Mouse (Mus musculus): ENCODE results near the gene Tob1.

Tob1 gene

GRCm38 (mm10) chr11:94231821-94232552 lies 20.7 kb downstream of the Tob1 start:
- peak; percentile 62 for DNase-seq

GRCm38 (mm10) chr11:94233405-94233804 lies 22.2 kb downstream of the Tob1 start:
- DNase-seq: no peak

- no peak for DNase-seq
Observed at GRCm38 (mm10) chr11:94234380-94234779, 23.1 kb downstream of the Tob1 start.

DNA sequence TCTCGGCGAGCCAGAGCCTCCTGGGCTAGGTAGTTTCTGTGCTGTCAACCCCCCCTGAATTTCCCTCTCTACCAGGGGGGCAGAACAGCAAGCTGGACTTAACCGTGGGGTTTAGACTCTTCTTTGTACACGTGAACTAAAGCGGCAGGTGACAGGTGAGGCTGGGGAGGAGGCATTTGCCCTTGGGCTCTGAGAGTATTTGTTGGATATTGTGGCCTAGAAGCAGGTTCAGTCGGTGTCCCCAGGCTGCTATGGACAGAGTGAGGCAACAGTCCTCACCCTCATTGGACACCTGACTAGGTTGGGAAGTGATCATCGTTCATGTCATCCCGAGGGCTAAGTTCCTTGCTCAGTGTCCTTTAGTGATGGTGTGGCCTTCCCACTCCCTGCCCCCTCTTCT lies 23.6 kb downstream of the Tob1 start:
- DNase-seq: no peak

DNA sequence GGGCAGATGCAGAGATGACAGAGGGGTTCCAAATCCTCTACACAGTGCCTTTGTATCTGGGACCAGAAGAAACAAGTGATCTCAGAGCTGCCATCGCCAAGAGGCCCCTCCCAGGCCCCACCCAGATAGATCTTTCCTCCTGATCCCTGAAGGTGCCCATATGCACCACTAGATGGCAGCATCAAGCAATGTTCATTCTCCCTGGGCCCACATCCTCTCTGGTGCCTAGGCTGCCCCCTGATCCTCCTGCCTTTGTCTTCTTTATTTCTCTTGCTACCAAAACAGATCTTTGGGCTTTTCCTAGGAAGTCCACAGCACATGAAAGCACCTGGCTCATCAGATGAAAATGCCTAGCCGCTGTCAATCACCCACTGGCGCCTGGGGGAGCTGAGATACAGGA lies 24.8 kb downstream of the Tob1 start:
- peak; percentile 86 for DNase-seq

- DNase-seq: no peak
Observed at GRCm38 (mm10) chr11:94238786-94239185, 27.5 kb downstream of the Tob1 start.

GRCm38 (mm10) chr11:94239706-94240105 lies 28.5 kb downstream of the Tob1 start:
- no peak for DNase-seq

GRCm38 (mm10) chr11:94242760-94243421 lies 31.6 kb downstream of the Tob1 start:
- no peak for DNase-seq

DNA sequence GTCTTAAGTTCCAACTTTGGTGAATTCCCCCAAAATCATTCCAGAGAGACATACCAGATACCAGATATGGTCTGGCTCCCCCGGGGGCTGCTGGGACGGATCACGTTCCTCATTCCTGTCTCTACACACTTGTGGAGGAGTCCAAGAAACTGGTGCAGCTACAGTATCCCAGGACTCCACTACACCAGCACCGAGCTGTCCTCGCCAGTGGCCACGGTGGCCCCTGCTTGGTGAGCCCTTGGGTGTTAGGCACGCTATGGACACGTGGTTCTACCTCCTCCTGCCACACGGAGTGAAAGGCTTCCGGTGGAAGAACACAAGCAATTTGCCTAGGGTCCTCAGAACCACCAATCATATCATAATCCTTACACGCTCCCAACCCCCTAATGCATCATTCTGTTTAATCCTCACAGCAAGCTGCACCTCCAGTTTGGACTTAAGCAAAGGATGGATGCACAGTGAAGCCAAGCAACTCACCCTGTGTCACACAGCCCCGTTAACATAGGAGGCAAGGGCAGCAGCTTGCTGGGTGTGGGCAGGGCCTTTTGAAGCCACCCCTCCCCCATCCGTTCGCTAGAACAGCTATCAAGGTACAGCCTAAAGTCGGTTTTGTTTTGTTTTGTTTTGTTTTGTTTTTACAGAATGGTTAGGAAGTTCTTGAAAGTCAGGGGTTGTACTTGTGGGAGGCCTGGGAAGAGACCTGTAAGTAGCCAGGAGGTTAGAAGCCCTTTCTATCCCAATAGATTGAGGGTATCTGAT lies 32.3 kb downstream of the Tob1 start:
- DNase-seq: no peak

DNA sequence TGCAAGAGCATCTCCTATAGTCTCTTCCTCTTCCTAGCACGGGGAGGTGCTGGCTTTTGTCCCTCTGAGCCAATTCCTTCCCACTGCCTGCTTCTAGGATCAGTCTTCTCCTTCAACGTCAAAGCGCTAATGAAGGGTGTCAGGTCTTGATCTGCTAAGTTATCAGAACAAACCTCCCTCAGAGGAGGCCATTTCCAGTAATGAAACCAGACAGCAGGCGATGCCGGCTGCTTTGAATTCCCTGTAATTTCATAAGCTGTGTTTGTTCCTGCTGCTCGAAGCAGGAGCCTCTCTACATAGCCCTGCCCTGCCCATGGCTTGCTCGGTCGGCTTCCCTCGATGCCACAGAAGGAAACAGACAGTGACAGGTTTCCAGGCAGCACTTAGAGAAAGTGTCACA lies 33.1 kb downstream of the Tob1 start:
- DNase-seq: no peak

- no peak for DNase-seq
Observed at GRCm38 (mm10) chr11:94245955-94246788, 34.9 kb downstream of the Tob1 start, which contains the start of gene Wfikkn2. Gene Wfikkn2 (minus strand): TSS chr11:94246005.

DNA sequence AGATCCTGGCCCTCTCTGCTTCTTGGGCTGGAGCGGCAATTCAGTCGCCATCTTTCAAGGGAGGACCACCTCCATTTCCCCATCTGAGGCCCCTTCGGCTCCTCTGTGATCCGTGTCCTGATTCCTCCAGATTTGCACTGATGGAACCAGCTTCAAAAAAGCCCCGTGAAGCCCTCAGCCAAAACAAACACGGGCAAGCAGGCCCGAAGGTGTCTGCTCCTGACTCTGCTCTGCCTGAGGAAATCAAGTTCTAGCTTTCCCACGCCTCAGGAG lies 35.5 kb downstream of the Tob1 start:
- DNase-seq: no peak

DNA sequence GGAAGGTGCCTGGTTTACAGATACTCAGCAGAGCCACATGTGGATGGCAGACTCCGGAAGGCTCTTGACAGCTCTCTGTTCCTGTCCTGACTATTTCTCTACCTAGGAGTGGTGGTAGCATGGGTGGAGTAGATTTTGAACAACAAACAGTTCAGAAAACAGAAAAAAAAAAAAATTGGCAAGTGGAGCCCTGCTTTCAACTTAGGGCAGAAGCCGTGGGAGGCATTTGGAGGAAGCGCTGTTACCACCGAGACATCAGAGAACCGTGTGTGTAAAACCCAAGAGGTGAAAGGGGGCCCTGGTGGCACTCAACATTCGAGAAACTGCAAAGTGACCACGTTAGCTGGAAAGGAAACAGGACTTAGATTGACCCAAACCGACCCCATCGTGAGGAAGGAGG lies 41.9 kb downstream of the Tob1 start:
- no peak for DNase-seq

DNA sequence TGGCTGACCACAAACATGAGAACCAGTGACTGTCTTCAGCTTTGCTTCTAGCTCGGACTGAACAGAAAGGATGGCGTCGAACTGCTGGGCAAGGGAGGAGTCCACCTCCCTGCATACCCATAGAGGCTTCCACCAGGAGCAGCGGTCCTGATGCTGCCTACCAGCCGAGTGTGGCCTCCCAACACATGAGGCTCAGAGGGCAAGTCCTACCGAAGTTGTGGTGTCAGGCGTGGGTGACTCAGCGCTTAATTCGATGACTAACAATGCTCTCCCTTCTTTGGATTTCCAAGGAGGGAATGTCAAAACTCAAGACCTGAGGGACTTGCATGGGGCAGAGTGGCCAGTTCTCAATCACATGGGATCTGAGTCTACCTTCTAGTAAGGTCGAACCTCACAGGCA lies 42.4 kb downstream of the Tob1 start:
- DNase-seq: no peak

DNA sequence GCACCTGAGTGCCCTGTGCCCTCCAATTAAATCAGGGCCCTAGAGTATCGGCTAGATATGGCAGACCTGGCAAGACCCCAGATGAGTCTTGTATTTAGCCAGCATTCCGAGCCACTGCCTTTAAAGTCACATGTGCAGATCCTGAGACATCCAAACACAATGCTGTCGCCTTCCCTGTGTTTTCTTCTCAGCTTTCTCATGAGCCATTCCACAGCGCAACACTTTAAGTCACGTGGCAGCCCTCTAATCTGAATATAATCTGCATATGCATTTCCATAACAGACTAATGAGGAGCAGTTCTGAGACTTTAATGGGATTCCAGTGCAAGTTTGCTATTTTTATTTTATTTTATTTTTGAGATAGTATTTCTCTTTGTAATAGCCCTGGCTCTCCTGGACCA lies 44.5 kb downstream of the Tob1 start:
- no peak for DNase-seq

DNA sequence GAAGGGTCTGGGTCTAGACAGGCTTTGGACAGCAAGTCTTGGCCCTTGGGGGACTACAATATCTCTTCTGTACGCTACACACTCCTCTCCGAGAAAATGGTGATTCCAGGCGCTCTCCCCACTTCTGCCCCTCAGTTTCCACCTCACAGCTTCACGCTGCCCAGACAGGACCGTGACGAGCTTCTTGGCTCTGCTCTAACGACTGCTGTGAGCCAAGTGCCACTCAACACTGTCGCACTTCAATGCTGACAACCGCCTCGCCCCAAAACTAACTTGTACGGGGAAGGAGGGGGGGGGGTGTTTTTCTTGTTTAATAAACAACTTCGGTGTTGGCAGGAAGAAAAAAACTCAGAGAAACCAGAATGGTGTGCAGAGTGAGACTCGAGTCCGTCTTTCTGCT lies 46.7 kb downstream of the Tob1 start:
- DNase-seq: peak; percentile 30

DNA sequence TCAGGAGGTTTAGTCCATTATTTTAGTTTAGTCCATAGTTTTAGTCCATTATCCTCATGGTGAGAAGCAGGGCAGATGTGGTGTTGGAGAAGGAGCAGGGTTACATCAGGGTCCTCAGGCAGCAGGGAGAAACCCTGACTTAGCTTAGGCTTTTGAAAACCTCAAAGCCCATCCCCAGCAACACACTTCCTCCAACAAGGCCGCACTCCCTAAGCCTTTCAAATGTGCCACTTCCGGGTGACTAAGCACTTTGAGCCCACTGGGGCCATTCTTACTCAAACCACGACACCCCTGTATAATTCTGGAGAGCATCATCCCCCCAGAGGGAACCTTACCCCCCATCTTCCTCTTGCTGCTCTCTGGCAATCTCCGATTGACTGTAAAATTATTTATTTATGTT lies 48.6 kb downstream of the Tob1 start:
- no peak for DNase-seq

GRCm38 (mm10) chr11:94261585-94262370 lies 50.5 kb downstream of the Tob1 start:
- DNase-seq: no peak
